Mouse (Mus musculus) bone marrow, adult 2 months (tissue): ENCODE measurements around the gene Cdipt. TPM values are rescaled to one million over a fixed set of nuclear protein-coding genes. Genes with fewer than 3 reads are reported as not detected.

Experiments used
- H3K27ac ChIP-seq: fragments of 200-500 bp; 2 replicates; pipeline ENCODE4 v1.5.1; 2012; ENCODE audit warnings: low read depth, mild to moderate bottlenecking, control low read depth, inconsistent platforms, low read length; ENCODE audit not compliant: control insufficient read depth, poor library complexity, insufficient read depth
- H3K4me1 ChIP-seq: fragments of 200-500 bp; 2 replicates; pipeline ENCODE4 v1.6.1; 2011; ENCODE audit warnings: low read length; ENCODE audit not compliant: control insufficient read depth, insufficient read depth
- H3K4me3 ChIP-seq: fragments of 200-500 bp; replicated peaks from 2 replicates; pipeline ENCODE3; 2011; ENCODE audit warnings: mild to moderate bottlenecking, low read depth, low read length, control low read depth; ENCODE audit not compliant: control insufficient read depth
- CTCF ChIP-seq: fragments of 200-500 bp; IDR thresholded peaks from 2 replicates; pipeline ENCODE4 v1.5.1; 2011; ENCODE audit warnings: low read length, control low read depth; ENCODE audit not compliant: control insufficient read depth, insufficient read depth
- POLR2A ChIP-seq: fragments of 200-500 bp; IDR thresholded peaks from 2 replicates; pipeline ENCODE4 v1.6.1; 2011; ENCODE audit warnings: low read depth, mild to moderate bottlenecking, control low read depth, low read length, borderline replicate concordance; ENCODE audit not compliant: control insufficient read depth
- WGBS: fragments of 180-500 bp; shearing (Covaris S2); methylation state at CpG from one replicate; pipeline ENCODE4 v1.1.7; 2018; 5-methylcytosine and 5-hydroxymethylcytosine counted together
- polyA plus RNA-seq: library from polyadenylated mRNA; stranded (reverse); fragments of >200 nt; gene quantifications from 2 replicates; pipeline ENCODE4 v1.2.4, GENCODE M21; 2011; ENCODE audit warnings: low replicate concordance; ENCODE audit not compliant: missing spikeins, insufficient read depth, insufficient read length

The Cdipt gene
- polyA plus RNA-seq, 1 experiment: 89.1 TPM

DNA sequence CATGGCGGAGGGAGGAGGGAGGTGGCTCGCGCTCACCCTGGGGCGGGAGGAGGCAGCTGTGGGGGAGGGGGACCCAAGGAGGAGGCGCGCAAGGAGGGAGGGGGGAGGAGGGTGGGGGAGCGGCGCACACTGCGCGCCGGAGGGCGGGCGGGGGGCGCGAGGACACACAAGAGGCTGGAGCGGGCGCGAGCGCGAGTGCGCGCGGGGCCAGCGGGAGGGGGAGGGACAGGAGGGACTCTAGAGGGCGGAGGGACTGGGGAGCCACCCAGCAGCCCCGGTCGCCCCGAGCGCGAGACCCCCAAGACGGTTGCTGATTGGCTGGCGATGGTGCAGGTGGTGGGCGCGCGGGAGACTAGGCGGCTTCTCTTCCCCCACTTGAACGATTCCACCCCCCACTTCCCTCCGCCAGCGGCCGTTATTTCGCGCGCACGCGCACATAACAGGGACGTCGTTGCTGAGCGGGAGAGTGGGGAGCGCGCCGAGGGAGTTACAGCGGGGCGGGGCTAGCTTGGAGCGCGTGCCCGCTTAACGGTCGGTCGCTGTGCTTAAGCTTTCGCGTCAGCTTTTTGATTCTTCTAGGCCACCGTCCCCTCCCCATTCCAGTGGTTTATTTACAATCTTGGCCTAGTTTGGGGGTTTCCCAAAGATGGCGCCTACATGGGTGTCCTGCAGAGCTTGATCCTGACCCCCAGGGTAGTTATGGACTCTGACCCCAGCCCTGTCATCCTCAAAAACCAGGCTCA lies 51.4 kb downstream of the Cdipt start, which contains the start of gene Maz:
Gene Maz (minus strand): TSS at position 54 of the 743 bp plus-strand sequence.
- WGBS: under 1% methylated on average over 58 of the region's 63 CpGs
- Histone ChIP-seq H3K4me1 (peaks cover 13% of the 10 kb centered on the region), H3K27ac (peak within 1 kb of the TSS; percentile 98), H3K4me3 (peak within 1 kb of the TSS; percentile 77)
- TF ChIP-seq CTCF: no peak
- peak; percentile 83; the same call in 1 of the 2 replicates for TF ChIP-seq POLR2A

GRCm38 (mm10) chr7:127027885-127028284 lies 52.2 kb downstream of the Cdipt start:
- peak overlapping the region; percentile 96 for H3K27ac ChIP-seq
- peak overlapping the region; percentile 53 for H3K4me3 ChIP-seq
- WGBS: 45% methylated on average over 8 of the region's 8 CpGs
- H3K4me1 ChIP-seq: peaks cover 13% of the 10 kb centered on the region
- TF ChIP-seq POLR2A (no peak), CTCF (no peak)

Other genes with a start within 250 kb of the Cdipt start
- 78.4 and 117 TPM in 2 replicates for gene Mapk3, start 216.3 kb upstream of the Cdipt start, polyA plus RNA-seq
- gene Gdpd3, start 209.6 kb upstream of the Cdipt start, polyA plus RNA-seq: 20.1 and 40.1 TPM in 2 replicates
- gene Ypel3, start 199.0 kb upstream of the Cdipt start, polyA plus RNA-seq: 236 and 411 TPM in 2 replicates
- gene Tbx6, start 194.4 kb upstream of the Cdipt start, polyA plus RNA-seq: 7.5 and 13.7 TPM in 2 replicates
- 90.6 and 130 TPM in 2 replicates for gene Ppp4c, start 183.4 kb upstream of the Cdipt start, polyA plus RNA-seq
- gene Fam57b, start 178.2 kb upstream of the Cdipt start, polyA plus RNA-seq: 1.9 TPM in 1 of 2 replicates, not detected in the other
- not detected in 2 replicates for gene 4930451I11Rik, start 144.3 kb upstream of the Cdipt start, polyA plus RNA-seq
- gene Doc2a, start 128.5 kb upstream of the Cdipt start, polyA plus RNA-seq: not detected in 2 replicates
- gene Hirip3, start 113.9 kb upstream of the Cdipt start, polyA plus RNA-seq: 77.2 and 107 TPM in 2 replicates
- 38.1 and 59.7 TPM in 2 replicates for gene Ino80e, start 113.5 kb upstream of the Cdipt start, polyA plus RNA-seq
- 113 and 149 TPM in 2 replicates for gene Taok2, start 91.2 kb upstream of the Cdipt start, polyA plus RNA-seq
- gene Tmem219, start 53.0 kb upstream of the Cdipt start, polyA plus RNA-seq: 39.9 and 76.2 TPM in 2 replicates
- gene Kctd13, start 47.0 kb upstream of the Cdipt start, polyA plus RNA-seq: 4.0 and 17.3 TPM in 2 replicates
- gene Asphd1, start 26.3 kb upstream of the Cdipt start, polyA plus RNA-seq: not detected in 2 replicates
- gene Sez6l2, start 25.4 kb upstream of the Cdipt start, polyA plus RNA-seq: 0.83 and 3.5 TPM in 2 replicates
- 2.3 and 2.4 TPM in 2 replicates for gene Cdiptos, start 184 bp downstream of the Cdipt start, polyA plus RNA-seq
- 6.3 and 15.1 TPM in 2 replicates for gene Mvp, start 38.7 kb downstream of the Cdipt start, polyA plus RNA-seq
- not detected in 2 replicates for gene Pagr1b, start 40.6 kb downstream of the Cdipt start, polyA plus RNA-seq
- 20.4 TPM in 1 of 2 replicates, not detected in the other for gene Pagr1a, start 41.4 kb downstream of the Cdipt start, polyA plus RNA-seq
- gene Gm42742, start 45.2 kb downstream of the Cdipt start, polyA plus RNA-seq: 11.2 and 52.5 TPM in 2 replicates
- 5.3 TPM in 1 of 2 replicates, not detected in the other for gene Prrt2, start 45.3 kb downstream of the Cdipt start, polyA plus RNA-seq
- gene Maz, start 51.1 kb downstream of the Cdipt start, polyA plus RNA-seq: 153 and 314 TPM in 2 replicates
- gene Kif22, start 66.6 kb downstream of the Cdipt start, polyA plus RNA-seq: 114 and 164 TPM in 2 replicates
- gene Zg16, start 111.4 kb downstream of the Cdipt start, polyA plus RNA-seq: 3.1 TPM in 1 of 2 replicates, not detected in the other
- gene AI467606, start 115.4 kb downstream of the Cdipt start, polyA plus RNA-seq: 13.6 and 36.8 TPM in 2 replicates
- gene Qprt, start 146.3 kb downstream of the Cdipt start, polyA plus RNA-seq: 1.4 and 10.6 TPM in 2 replicates
- gene Spn, start 161.9 kb downstream of the Cdipt start, polyA plus RNA-seq: 29.7 and 49.2 TPM in 2 replicates
- 46.6 and 64.1 TPM in 2 replicates for gene Cd2bp2, start 220.1 kb downstream of the Cdipt start, polyA plus RNA-seq
- gene Tbc1d10b, start 232.6 kb downstream of the Cdipt start, polyA plus RNA-seq: 53.6 and 84.9 TPM in 2 replicates
- 32.2 and 126 TPM in 2 replicates for gene Mylpf, start 233.0 kb downstream of the Cdipt start, polyA plus RNA-seq